ENCODE assay signal across 27 mouse cellular contexts in genomic region chr19:23061906-23062305, GRCm38 (mm10).
DNase-seq lines count a peak whose midpoint lies in the region; ATAC-seq and TF ChIP-seq lines count a peak whose summit lies in the region.
"Had no signal": no experiment of that assay in that cellular context is flagged by ENCODE, and none has a peak within 500 bp of the region (broad histone marks: within the 10 kb centered on the region; RNA-seq: fewer than 3 reads in every experiment).

No protein-coding gene starts in this region.

- peaks cover 53% of the 10 kb centered on the region for H3K4me1 ChIP-seq in kidney, adult 2 months (ENCODE audit: control insufficient read depth, insufficient read depth, low read length)
- peaks cover 13% of the 10 kb centered on the region for H3K4me1 ChIP-seq in kidney, embryonic 16.5 days (ENCODE audit: insufficient read depth, low read length)
- peaks cover 26% of the 10 kb centered on the region; the same call in 1 of the 2 replicates for H3K4me1 ChIP-seq in lung, postnatal 0 days (ENCODE audit: insufficient read depth, low read depth, low read length)
- peaks cover 46% of the 10 kb centered on the region for H3K4me1 ChIP-seq in lung, adult 2 months (ENCODE audit: control insufficient read depth, insufficient read depth, low read length)
- peaks cover 19% of the 10 kb centered on the region for H3K4me1 ChIP-seq in stomach, embryonic 16.5 days (ENCODE audit: control insufficient read depth, insufficient read depth, low read length)

- no peak for TF ChIP-seq POLR2A in kidney, adult 2 months (IDR thresholded peaks at IDR 0.05; ENCODE audit: low read depth, low read length)
- TF ChIP-seq POLR2A in lung, adult 2 months (IDR thresholded peaks at IDR 0.05; ENCODE audit: borderline replicate concordance, extremely low read depth, low read depth, low read length) = no peak

- no peaks in the 10 kb centered on the region for H3K9me3 ChIP-seq in kidney, embryonic 16.5 days (ENCODE audit: low read length)
- H3K9me3 ChIP-seq in lung, postnatal 0 days (ENCODE audit: low read length) = no peaks in the 10 kb centered on the region
- no peaks in the 10 kb centered on the region for H3K9me3 ChIP-seq in stomach, embryonic 16.5 days (replicated peaks; ENCODE audit: control insufficient read depth, low read length)
- H3K9me3 ChIP-seq: embryonic facial prominence, embryonic 10.5 days; embryonic facial prominence, embryonic 13.5 days; forebrain, embryonic 12.5 days; forebrain, embryonic 15.5 days; heart, embryonic 12.5 days; heart, embryonic 15.5 days had no signal

- H3K4me3 ChIP-seq in gastrocnemius, adult 2 months = no peak overlapping the region
- H3K4me3 ChIP-seq in kidney, adult 2 months (ENCODE audit: insufficient read depth, low read depth, low read length) = no peak overlapping the region
- no peak overlapping the region for H3K4me3 ChIP-seq in kidney, embryonic 16.5 days (ENCODE audit: low read length)
- H3K4me3 ChIP-seq in lung, postnatal 0 days (ENCODE audit: low read depth, low read length) = no peak overlapping the region
- no peak overlapping the region for H3K4me3 ChIP-seq in lung, adult 2 months (replicated peaks; ENCODE audit: extremely low read depth, low read depth, low read length)
- H3K4me3 ChIP-seq in stomach, embryonic 16.5 days (replicated peaks; ENCODE audit: low read length) = no peak overlapping the region
- H3K4me3 ChIP-seq: embryonic facial prominence, embryonic 10.5 days; embryonic facial prominence, embryonic 13.5 days; erythroblast, embryonic 14.5 days; forebrain, embryonic 12.5 days; forebrain, embryonic 15.5 days; heart, embryonic 12.5 days; heart, embryonic 15.5 days had no signal

- no peak for DNase-seq in gastrocnemius, adult 2 months
- DNase-seq in gastrocnemius, adult 18-20 months (ENCODE audit: low spot score) = no peak
- no peak for DNase-seq in kidney, adult 2 months
- DNase-seq in lung, postnatal 0 days (ENCODE audit: low spot score) = peak; percentile 45
- no peak for DNase-seq in lung, adult 2 months
- DNase-seq in Muller cell, postnatal 12 days (ENCODE audit: inconsistent ontology term) = no peak
- DNase-seq: adrenal gland, postnatal 14 days; cerebellum, adult 11-12 months; cerebellum, adult 8-10 months; cerebellum, postnatal 10 days; cerebellum, postnatal 36 days; embryo, embryonic 11 days; gastrocnemius, postnatal 14 days; heart, postnatal 10 days; heart, postnatal 4 days had no signal

- WGBS in kidney, adult 2 months = 57% methylated on average over 2 of the region's 2 CpGs
- WGBS in kidney, embryonic 16.5 days = 68% methylated on average over 2 of the region's 2 CpGs
- 33% methylated on average over 2 of the region's 2 CpGs for WGBS in lung, postnatal 0 days
- WGBS in lung, adult 2 months = 63% methylated on average over 2 of the region's 2 CpGs
- 40% methylated on average over 2 of the region's 2 CpGs for WGBS in stomach, embryonic 16.5 days

- peak overlapping the region; percentile 81 for H3K27ac ChIP-seq in gastrocnemius, adult 2 months
- peak overlapping the region; percentile 67; the same call in 1 of the 2 replicates for H3K27ac ChIP-seq in kidney, adult 2 months (ENCODE audit: insufficient read depth, low read depth, low read length)
- no peak overlapping the region for H3K27ac ChIP-seq in kidney, embryonic 16.5 days (ENCODE audit: low read length)
- peak overlapping the region; percentile 68 for H3K27ac ChIP-seq in lung, postnatal 0 days (ENCODE audit: low read length)
- H3K27ac ChIP-seq in stomach, embryonic 16.5 days (ENCODE audit: low read length) = 0 out of 2 replicates have a peak overlapping the region, but pooled peaks have one; percentile 10
- H3K27ac ChIP-seq: embryonic facial prominence, embryonic 10.5 days; embryonic facial prominence, embryonic 13.5 days; forebrain, embryonic 12.5 days; forebrain, embryonic 15.5 days; heart, embryonic 15.5 days; hindbrain, embryonic 14.5 days; hindbrain, postnatal 0 days had no signal

- H3K9ac ChIP-seq in kidney, embryonic 16.5 days (replicated peaks; ENCODE audit: low read length) = no peak overlapping the region
- H3K9ac ChIP-seq in lung, postnatal 0 days (replicated peaks; ENCODE audit: low read depth) = no peak overlapping the region
- no peak overlapping the region for H3K9ac ChIP-seq in stomach, embryonic 16.5 days (ENCODE audit: low read length)
- H3K9ac ChIP-seq: embryonic facial prominence, embryonic 13.5 days; forebrain, embryonic 12.5 days; forebrain, embryonic 15.5 days; heart, embryonic 12.5 days; heart, embryonic 15.5 days; hindbrain, embryonic 14.5 days had no signal

- TF ChIP-seq EP300 in lung, postnatal 0 days (IDR thresholded peaks at IDR 0.05) = no peak

- no peak for ATAC-seq in kidney, embryonic 16.5 days (ENCODE audit: low FRiP score, low TSS enrichment)
- no peak for ATAC-seq in lung, postnatal 0 days
- ATAC-seq in stomach, embryonic 16.5 days (ENCODE audit: insufficient read depth, low FRiP score) = no peak
- ATAC-seq: forebrain, embryonic 15.5 days; hindbrain, postnatal 0 days; Patski had no signal

- TF ChIP-seq CTCF in gastrocnemius, adult 2 months (IDR thresholded peaks at IDR 0.05) = no peak
- TF ChIP-seq CTCF in kidney, adult 2 months (conservative IDR thresholded peaks at IDR 0.05; ENCODE audit: insufficient read depth, insufficient read length, low read depth, low read length) = no peak
- TF ChIP-seq CTCF in lung, postnatal 0 days (IDR thresholded peaks at IDR 0.05) = no peak
- no peak for TF ChIP-seq CTCF in lung, adult 2 months (IDR thresholded peaks at IDR 0.05; ENCODE audit: insufficient read depth, low read length)

- H3K4me2 ChIP-seq in kidney, embryonic 16.5 days (replicated peaks; ENCODE audit: low read depth, low read length) = no peak overlapping the region
- no peak overlapping the region for H3K4me2 ChIP-seq in lung, postnatal 0 days (replicated peaks; ENCODE audit: low read depth, low read length)
- no peak overlapping the region for H3K4me2 ChIP-seq in stomach, embryonic 16.5 days (ENCODE audit: low read depth, low read length)
- H3K4me2 ChIP-seq: embryonic facial prominence, embryonic 13.5 days; forebrain, embryonic 12.5 days; forebrain, embryonic 15.5 days; heart, embryonic 12.5 days; heart, embryonic 15.5 days; hindbrain, embryonic 14.5 days had no signal

- no peaks in the 10 kb centered on the region; the same call in 1 of the 2 replicates for H3K36me3 ChIP-seq in kidney, adult 2 months (ENCODE audit: control insufficient read depth, insufficient read depth, low read length)
- no peaks in the 10 kb centered on the region for H3K36me3 ChIP-seq in kidney, embryonic 16.5 days (ENCODE audit: insufficient read depth, low read length)
- H3K36me3 ChIP-seq in lung, postnatal 0 days (ENCODE audit: insufficient read depth, low read length) = no peaks in the 10 kb centered on the region
- H3K36me3 ChIP-seq in stomach, embryonic 16.5 days (ENCODE audit: control insufficient read depth, insufficient read depth, low read length) = no peaks in the 10 kb centered on the region
- H3K36me3 ChIP-seq: embryonic facial prominence, embryonic 10.5 days; embryonic facial prominence, embryonic 13.5 days; forebrain, embryonic 12.5 days; forebrain, embryonic 15.5 days; heart, embryonic 12.5 days; heart, embryonic 15.5 days had no signal

- no peaks in the 10 kb centered on the region for H3K27me3 ChIP-seq in kidney, adult 2 months (replicated peaks; ENCODE audit: control insufficient read depth, insufficient read depth, low read length)
- no peaks in the 10 kb centered on the region for H3K27me3 ChIP-seq in kidney, embryonic 16.5 days (ENCODE audit: insufficient read depth, low read length)
- H3K27me3 ChIP-seq in lung, postnatal 0 days (replicated peaks; ENCODE audit: insufficient read depth, low read length) = no peaks in the 10 kb centered on the region
- no peaks in the 10 kb centered on the region for H3K27me3 ChIP-seq in stomach, embryonic 16.5 days (ENCODE audit: control insufficient read depth, insufficient read depth, low read length)
- H3K27me3 ChIP-seq: embryonic facial prominence, embryonic 13.5 days; forebrain, embryonic 12.5 days; forebrain, embryonic 15.5 days; heart, embryonic 12.5 days; heart, embryonic 15.5 days; Patski had no signal

- intact Hi-C loops in gastrocnemius, adult 2 months (cut with DNase I) = loop anchor here (2.0 kb wide), 1 partner anchor 23 kb away; no protein-coding TSS in a partner anchor
